8 mouse cellular contexts compared by ENCODE assay signal in genomic region chr4:57866088-57866487, GRCm38 (mm10). TPM values are rescaled to one million over a fixed set of nuclear protein-coding genes. Genes with fewer than 3 reads are reported as not detected.
A peak's percentile ranks its signal among the peaks of the same experiment; 100 is the strongest.
DNase-seq lines count a peak whose midpoint lies in the region.

No protein-coding gene starts in this region.

- intact Hi-C loops in heart, postnatal 25 days (cut with DNase I): no loop called here

- DNase-seq in adrenal gland, adult (ENCODE audit: inconsistent age in 2 of 2, low spot score in 1 of 2): peak; percentile 56 to 73
- no peak for DNase-seq in adrenal gland, postnatal 25 days
- peak; percentile 29 for DNase-seq in testis, postnatal 10 days (ENCODE audit: low spot score)
- no peak for DNase-seq in testis, postnatal 14 days (ENCODE audit: low spot score)
- DNase-seq in heart, postnatal 25 days (ENCODE audit: low spot score): peak; percentile 63
- no peak for DNase-seq in frontal cortex, postnatal 25 days (ENCODE audit: low spot score in 2 of 2)
- no peak for DNase-seq in urinary bladder, postnatal 4 days (ENCODE audit: low spot score in 2 of 2)
- DNase-seq in ovary, postnatal 10 days (ENCODE audit: low spot score): no peak

RNA-seq across cellular contexts. Expression of gene D630039A03Rik, which starts 50.0 kb away (rescaled TPM):
- 9.2 and 10.0 TPM in 2 replicates for total RNA-seq in adrenal gland, postnatal 25 days (2021)
- total RNA-seq in heart, postnatal 25 days (2021): under 1 TPM; 0.26 to 0.28 TPM

Comparison
In these comparisons a context has a peak if more than half of its experiments do, and no peak if none do; other contexts are left out.
1. DNase-seq: peak in adrenal gland, adult (2 of 2), testis, postnatal 10 days (single experiment) and heart, postnatal 25 days (single experiment); none in adrenal gland, postnatal 25 days (single experiment), testis, postnatal 14 days (single experiment), frontal cortex, postnatal 25 days (0 of 2), urinary bladder, postnatal 4 days (0 of 2) and ovary, postnatal 10 days (single experiment).